Mouse (Mus musculus): ENCODE data around the gene Krt71. TPM values are rescaled to one million over a fixed set of nuclear protein-coding genes. Genes with fewer than 3 reads are reported as not detected.
"Not testable (repeated sequence)": the region's sequence is repeated elsewhere in the genome, so short reads cannot be mapped to it uniquely, and the experiment has no call there.

The Krt71 gene
- under 1 TPM; 0.18 to 0.28 TPM for total RNA-seq (2021)
- long read RNA-seq, experiment 1: 0 reads
- long read RNA-seq, experiment 2: 0 reads

DNA sequence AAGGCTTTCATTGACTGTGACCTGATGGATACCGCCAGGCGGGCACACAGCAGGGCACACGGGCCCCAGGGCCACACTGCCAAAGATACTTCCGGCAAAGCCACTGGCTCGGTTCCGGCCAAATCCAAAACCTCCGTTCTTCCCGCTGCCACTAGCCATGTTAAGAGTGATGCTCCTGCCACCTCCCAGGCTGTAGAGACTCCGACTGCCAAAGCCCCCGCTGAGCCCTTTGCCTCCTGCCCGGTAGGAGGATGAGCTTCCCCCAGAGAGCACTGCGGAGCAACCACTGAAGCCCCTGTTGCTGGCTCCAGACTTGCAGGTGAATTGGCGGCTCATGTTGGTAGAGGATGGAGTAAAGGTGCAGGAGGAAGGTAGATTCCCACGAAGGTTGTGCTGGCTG, at the start of gene Krt71:
Krt71 (minus strand) TSS at position 399 of the 400 bp plus-strand sequence.
- DNase-seq: no peak

DNA sequence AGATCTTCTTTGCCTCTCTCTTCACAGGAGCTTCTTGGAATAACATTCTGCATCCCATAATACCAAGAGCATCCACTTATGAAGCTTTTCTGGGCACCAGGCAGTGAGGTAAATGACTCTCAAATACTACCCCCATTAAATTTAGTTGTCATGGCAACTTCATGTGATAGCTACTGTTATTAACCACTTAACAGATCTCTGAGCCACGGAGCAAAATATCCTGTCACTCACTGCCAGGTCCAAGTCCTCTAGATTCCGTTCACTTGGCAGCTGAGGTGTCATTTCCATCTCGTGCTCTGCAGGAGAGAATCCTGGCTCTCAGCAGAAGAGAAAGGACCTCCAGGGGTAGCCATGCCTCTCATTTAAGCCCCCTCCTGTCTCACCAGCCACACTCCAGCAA, 48.0 kb upstream of the Krt71 start:
- no peak for DNase-seq

DNA sequence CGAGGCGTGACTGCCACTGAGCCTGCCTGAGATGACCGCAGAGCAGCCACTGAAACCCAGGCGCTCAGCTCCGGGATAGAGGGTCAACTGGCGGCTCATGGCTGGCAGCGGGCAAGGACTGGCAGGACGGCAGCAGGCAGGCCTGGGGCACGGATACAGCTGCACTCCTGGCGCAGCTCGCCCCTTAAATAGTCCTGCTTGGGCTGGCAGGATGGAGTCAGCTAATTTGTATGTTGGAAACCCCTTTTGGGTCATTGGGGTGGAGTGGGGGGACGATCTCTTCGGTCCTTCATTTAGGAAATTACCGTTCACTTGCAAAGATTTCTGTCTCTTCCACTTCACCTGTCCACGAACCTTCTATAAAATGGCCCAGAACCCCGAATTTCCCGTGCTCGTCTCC, 43.5 kb upstream of the Krt71 start, which contains the start of gene Krt72:
Krt72 (minus strand) TSS at position 101 of the 400 bp plus-strand sequence.
- DNase-seq: no peak

DNA sequence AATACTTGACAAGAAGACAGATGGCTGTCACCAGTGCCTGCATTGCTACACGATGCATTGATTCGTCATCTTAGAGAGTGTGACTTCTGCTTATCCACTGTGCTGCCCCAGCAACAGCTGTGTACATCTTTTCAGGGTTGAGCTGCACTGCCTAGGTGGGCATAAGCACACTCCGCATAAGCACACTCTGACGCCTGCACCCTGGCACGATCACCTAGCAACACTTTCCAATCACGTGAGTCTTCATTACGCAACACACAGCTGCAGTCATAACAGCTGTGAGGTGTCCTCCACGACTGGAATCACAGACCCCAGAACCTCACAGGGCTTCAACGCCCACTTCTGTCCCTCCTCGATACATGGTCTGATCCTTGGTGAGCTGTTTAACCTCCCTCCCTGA, 30.5 kb upstream of the Krt71 start:
- no peak for DNase-seq

DNA sequence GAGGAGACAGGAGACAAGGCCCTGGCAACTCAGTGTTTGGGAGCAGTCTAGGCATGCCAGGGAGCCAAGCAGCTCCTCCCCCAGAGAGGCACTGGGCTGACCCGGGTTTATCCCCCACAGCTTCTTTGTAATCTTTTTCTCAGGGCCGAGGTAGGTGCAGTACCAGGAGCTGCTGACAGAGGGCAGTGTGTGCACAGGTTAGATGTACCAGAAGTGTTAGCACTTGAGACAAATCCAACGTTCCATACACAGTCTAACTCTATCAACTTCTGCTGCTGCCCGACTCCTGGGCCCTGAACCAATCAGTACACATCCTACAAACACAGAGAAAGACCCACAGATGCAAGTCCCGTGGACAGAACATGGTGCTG, 29.8 kb upstream of the Krt71 start:
- DNase-seq: peak; percentile 87

DNA sequence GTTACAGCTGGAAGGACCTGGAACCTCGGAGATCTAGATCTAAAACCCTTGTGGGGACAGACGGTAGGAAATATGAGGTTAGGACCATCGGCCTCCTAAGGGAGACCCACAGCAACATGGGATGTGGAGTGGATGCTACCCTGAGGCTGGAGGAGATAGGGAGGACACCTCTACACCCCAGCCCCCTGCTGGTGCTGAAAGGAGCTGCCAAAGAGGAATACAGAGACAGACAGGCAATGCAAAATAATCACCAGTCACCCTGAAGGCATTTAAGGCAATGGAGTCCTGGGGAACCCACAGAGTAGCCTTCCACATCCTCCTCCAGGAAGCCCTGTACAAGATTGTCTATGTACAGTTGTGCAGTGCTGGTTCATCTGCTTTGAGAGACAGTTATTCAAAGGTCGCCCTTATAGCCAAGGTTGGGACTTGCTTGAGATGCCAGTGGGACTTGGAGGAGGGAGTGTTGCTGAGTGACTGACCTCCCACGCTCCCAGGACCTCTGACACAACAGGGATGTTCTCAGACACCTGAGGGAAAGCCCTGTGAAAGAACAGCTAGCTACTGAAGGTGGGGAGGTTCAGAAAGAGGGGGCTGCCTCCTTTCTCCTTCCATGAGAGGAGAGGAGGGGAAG, 29.3 kb upstream of the Krt71 start:
- peak; percentile 29 for DNase-seq

DNA sequence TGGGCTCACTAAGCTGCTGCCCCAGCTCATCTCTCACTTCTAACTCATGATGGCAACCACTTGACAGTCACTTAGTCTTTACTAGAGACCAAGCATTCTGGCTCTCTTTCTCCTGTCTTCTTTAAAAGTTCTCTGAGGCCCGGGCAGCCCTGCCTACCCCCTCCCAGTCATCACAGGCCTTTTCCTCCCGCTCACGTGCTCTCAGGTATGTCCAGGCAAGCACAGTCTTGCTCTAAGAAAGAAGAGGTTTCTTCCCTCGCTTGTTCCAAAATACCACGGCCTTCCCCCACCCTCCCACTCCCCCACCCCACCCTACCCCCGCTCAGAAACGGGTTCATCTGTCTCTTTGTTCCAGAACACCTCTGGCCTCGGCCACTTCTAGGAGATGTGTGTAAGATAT, 27.3 kb upstream of the Krt71 start:
- no peak for DNase-seq

DNA sequence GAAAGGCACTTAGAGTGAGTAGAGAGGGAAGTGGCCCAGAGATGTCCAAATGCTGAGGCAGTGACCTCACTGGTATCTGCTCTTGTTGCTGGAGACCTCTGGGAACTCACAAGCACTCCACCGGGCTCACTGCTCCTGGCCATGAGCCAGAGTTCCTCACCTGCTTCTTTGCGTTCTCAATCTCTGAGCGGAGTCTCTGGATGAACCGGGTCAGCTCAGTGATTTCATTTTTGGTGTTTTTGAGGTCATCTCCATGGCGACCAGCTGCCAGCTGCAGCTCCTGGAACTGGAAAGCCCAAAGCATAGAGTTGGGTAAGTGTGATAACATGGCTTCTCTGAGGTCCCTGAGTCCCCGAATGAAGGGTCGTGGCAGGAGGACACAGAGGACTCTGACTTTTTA, 5.1 kb downstream of the Krt71 start:
- DNase-seq: no peak

DNA sequence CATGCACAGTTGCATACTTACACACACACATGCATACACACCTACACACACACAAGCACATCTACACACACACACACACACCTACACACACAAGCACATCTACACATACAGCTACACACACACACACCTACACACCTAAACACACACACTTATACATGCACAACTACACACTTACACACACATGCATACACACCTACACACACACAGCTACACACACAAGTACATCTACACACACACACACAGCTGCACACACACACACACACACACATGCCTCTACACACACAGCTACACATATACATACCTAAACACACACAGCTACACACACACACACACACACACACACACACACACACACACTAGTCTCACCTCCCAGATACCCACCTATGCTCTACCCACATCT, 12.3 kb downstream of the Krt71 start:
- no peak for DNase-seq

DNA sequence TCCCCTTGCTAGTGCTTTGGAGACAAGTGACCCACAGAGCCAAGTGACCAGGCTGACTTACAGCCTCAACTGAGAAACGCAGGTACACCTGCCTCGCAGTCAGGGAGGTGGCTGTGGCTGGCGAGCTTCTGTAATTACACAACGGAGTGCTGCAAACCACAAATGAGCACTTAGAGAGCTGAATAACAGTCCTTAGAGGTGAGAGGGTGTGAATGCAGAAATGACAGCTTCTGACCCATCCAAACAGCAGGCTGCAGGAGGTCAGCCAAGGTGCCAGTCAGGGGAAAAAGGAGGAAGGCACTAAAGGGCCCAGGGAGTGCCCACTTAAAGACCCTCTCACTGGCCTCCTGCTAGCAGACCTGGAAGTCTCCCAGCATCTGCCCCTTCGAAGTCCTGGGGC, 18.2 kb downstream of the Krt71 start:
- no peak for DNase-seq

DNA sequence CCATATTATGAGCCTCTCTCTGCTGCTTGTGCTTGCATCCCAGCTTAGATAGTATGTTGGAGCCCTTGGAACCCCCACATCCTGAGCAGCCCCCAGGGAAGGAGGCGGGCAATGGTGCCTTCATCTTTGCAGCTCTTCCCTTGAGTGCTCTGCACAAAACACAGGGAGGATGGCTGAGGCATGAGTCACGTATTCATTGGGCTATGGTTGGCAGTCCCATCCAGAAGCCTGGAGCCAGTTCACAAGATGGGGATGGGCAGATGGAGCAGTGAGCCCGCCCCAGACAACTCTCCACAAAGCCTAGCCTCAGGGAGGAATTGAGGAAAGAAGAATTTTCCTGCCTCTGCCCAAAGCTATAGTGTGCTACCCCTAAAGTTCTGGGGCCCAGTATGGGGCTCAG, 27.1 kb downstream of the Krt71 start:
- no peak for DNase-seq

DNA sequence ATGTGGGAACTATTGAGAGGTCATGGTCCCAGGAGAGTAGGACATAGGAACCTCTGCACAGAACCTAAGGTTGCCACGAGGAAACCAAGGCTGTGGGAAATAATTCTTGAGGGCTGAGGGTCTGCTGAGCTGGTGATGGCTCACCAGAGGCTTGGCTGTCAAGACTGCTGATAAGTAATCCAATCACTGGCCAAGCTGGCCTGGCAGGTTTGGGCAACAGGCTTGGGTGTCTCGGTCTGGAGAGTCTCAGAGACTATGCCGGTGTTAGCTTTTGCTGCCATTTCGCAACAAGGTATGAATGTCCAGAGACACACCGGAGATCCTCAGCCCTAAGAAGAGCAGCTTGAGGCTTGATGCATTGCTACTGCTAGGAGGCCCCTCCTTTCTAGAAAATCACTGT, 28.6 kb downstream of the Krt71 start:
- no peak for DNase-seq

DNA sequence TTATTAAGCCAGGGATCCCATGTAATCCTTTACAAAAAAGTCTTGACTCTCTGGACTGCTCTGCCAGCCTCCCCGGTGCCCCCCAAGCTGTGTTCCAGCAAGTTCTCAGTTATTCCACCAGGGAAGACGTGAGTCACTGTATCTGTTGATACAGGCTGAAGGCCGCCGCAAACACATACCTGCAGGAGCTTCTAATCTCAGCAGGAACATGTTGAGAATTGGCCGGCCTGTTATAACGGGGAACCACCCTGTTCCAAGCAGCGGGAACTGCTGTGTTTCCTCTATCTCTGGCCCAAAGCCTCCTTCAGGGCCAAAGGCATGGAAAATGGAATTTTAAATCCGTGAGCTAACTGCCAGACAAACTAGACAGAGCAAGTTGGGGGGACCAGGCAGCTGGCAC, 29.2 kb downstream of the Krt71 start:
- no peak for DNase-seq

DNA sequence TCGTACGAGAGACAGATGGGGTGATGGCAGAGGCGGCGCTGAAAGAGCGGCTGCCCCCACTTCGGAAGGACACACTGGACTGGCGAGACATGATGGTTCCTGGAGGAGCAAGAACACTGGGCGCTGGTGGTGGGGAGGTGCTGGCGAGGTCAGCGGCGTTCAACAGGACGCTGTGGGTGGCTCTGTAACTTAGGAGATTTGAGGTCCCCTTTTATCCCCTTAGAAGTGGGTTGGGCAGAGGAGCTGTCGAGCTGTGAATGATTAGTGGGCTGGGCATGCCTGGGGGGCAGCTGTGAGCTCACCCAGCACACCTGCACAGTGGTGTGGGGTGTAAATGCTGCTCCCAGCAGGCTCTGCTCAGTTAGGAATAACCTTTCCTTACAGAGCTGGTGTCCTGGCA, 30.2 kb downstream of the Krt71 start, which contains the start of gene Krt5:
Krt5 (minus strand) TSS at position 179 of the 400 bp plus-strand sequence.
- DNase-seq: no peak

DNA sequence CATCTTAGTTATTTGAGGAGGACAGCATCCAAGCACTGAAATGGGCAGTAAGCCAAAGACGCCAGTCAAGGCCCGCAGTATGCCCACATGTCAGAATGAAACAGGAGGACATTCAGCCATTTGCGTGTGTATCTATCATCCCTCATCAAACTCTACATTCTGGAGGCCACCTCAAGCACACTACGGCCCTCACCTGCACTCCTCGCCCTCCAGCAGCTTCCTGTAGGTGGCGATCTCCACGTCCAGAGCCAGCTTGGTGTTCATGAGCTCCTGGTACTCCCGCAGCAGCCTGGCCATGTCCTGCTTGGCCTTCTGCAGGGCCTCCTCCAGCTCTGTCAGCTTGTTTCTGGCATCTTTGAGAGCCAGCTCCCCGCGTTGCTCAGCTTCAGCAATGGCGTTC, 34.2 kb downstream of the Krt71 start:
- DNase-seq: no peak

DNA sequence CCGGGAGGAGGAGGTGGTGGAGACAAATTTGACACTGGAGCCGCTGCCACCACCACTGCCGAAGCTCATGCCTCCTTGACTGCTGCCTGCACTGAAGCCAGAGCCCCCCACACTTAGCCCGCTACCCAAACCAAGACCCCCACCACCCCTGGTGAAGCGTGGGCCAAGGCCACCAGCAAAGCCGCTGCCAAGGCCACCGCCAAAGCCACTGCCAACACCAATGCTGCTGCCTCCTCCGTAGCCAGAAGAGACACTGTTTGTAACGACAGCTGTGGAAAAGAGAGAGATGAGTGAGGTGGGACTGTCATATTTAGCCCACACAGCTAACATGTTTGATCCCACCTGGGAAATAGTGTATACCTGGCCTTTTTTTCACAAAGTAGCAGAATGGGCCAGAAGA, 35.5 kb downstream of the Krt71 start:
- DNase-seq: no peak

DNA sequence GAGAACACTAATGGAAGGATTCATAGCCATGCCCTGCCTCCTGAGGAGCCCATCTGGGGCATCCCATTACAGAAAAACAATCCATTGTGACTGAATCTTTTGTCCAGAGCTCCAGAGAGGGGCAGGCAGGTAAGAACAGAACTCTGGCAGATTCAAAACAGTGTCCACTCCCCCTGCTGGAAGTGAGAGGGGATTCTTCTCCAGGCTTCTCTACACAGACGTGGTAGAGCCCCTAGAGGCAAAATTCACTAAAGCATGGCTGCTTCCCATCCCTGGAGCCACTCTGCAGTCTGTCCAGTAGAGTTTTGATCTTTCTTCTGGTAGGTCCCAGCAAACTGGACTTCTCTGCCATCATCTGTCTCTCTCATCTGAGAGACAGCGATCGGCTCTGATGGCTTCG, 38.8 kb downstream of the Krt71 start:
- no peak for DNase-seq

DNA sequence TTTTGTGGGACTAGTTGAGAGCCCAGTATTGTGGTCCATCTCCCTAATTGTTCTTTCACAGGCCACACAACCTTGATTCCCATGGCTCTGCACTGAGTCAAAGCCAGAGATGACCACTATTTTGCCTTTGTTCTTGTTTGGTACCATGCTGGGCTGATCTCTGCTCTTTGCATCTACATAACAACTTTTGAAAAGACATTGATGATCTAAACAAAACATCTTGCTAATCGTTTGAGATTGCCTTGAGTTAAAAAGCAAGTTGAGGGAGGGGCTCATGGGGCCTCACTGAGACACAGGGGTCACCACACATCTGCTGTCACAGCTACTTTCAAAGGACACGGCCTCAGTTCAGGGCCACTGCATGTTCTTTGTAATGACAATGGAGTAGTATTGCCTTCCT, 40.5 kb downstream of the Krt71 start:
- no peak for DNase-seq

DNA sequence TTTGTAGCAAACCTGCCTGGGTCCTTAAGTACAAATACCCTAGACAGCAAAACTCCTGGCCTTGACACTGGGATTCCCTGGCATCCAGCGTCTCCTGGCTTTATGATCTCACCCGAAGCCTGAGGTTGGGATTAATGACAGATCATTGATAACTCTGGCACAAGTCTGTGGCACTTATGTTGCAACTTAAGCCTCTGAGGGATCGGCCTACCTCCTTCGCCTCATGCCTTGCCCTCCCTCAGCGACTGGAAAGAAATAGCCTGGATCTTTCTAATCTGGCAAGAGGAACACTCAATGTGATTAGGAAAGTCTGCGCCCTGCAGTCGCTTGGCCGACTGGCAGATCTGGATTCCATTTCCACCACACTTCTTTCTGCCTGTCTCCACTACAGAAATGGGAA, 43.0 kb downstream of the Krt71 start:
- DNase-seq: no peak

DNA sequence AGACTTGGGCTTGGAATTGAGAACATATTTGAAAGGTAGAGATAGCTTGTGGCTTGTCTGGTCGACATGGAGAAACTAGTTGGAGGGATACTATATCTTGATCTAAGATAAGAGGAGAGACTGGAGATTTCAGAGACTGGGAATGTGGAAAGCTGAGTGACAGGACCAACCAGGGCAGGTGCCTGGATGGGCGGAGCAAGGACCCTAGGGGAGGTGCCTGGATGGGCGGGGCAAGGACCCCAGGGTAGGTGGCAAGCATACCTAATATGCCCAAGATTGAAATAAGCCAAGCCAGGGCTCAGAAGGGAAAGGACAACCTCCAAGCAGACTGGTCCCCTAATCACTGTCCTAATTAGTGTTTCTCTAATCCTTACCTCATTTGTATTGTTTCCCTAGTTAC, 43.7 kb downstream of the Krt71 start:
- no peak for DNase-seq

DNA sequence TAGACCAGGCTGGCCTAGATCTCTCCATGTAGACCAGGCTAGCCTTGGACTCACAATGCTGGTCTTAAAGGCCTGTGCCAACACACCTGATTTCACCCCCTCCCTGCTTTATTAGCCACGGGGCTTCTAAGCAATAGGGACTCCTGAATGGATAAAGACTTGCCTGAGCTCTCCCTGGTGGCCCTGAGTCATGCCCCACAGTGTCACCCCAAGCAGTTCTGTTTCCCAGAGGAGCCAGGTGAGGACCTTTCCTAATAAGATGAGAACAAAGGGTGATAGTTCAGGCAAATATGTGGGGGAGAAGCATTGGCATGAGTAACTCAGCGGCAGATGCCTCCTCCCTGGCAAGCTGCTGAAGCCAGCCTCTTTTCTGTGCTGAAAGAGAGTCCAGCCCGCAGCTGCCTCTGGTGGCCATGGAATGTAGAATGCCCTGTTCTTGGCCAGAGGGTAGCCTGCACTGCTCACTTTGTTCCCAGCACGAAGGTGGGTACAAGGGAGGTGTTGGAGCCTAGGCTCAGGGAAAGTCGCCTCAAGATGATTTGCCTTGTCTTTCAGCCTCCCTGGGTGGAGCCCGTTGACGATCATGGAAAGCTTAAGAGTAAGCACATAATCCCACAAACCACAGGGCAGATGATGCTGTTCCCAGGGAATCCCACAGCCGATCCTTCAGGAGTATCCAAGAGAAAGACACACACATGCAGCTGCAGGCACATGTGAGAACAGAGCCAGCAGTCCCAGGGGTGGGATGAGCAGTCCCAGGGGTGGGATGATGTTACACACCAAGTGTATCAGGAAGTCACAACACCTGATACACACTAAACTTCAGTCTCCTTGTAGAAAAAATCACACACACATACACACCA, 45.4 kb downstream of the Krt71 start:
- DNase-seq: no peak

DNA sequence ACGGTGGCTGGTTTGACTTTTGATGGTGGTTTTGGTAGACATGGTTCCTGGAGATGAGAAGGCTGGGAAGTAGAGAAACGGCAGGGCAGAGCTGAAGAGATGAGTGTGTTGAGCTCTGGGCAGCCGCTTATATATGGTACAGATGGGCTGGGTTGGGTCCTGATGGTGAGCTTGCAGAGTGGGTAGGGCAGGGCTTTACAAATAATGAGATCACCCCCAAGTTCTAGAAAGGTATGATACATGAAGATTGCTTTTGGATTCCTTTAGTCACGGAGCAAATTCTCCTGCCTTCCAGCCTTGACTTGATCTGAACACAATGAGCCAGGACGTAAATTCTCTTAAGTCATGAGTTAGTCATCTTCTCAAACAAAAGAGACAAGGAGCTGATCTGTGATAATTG, 48.7 kb downstream of the Krt71 start, which contains the start of gene Krt6a:
Krt6a (minus strand) TSS at position 101 of the 400 bp plus-strand sequence.
- no peak for DNase-seq

DNA sequence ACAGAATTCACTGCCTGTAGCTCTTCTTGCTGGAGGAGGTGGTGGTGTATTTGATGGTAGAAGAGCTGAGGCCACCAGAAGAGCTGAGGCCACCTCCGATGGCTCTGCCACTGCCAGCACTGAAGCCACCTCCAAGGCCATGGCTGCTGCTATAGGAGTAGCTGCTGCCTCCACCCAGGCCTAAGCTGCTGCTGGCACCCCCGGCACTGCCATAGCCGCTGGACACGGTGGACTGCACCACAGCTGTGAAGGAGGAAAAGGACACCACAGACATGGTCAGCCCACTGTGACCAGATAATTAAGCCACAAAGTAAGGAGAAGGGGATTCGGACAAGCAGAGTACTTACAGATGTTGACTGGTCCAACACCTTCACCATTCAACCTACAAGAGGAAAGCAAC, 52.4 kb downstream of the Krt71 start:
- not testable (repeated sequence) for DNase-seq

DNA sequence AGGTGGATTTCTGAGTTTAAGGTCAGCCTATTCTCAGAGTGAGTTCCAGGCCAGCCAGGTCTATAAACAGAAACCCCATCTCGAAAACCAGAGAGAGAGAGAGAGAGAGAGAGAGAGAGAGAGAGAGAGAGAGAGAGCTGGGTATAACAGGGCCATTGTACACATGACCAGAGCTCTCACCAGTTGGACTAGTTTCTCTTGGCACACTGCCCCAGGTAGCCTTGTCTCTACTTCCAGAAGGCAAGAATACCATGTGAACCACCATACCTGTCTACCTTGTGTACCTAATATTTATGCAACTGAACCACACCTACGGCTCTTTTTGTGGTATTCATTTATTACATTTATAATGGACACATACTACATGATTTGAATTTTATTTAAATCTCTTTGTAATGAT, 54.7 kb downstream of the Krt71 start:
- no peak for DNase-seq

All from gastrocnemius, postnatal 10 days (tissue).